Mouse (Mus musculus) erythroblast, embryonic 14.5 days (primary cell): ENCODE results near the gene Ccdc73.

ENCODE experiments used
- GATA1 ChIP-seq: IDR thresholded peaks from 2 replicates; pipeline ENCODE4 v1.6.1; 2012; ENCODE audit warnings: low read length, inconsistent platforms, mixed read lengths
- TAL1 ChIP-seq: IDR thresholded peaks from 3 replicates; pipeline ENCODE4 v1.6.1; 2012; ENCODE audit warnings: low read length, inconsistent platforms, mixed read lengths

DNA sequence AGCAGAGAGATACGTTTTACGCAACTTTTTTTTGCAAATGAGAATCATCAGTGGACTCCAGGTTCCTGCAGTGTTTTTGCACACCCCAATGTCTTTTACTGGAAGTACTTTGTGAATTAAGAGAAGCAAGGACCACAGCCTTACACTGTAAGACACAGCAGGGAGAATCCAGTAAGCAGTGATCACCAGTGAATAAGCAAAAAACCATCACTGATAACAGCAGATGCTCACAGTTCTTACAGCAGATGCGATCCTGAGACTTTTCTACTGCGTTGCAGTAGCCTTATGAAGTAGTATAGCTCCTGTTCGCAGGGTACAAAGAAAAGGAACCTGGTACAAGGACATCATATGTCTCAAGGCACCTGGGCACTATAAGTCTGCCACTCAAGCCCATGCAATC, 162.9 kb downstream of the Ccdc73 start:
- TF ChIP-seq TAL1: no peak
- no peak for TF ChIP-seq GATA1
